Mouse (Mus musculus): ENCODE measurements around the gene Adm.

- TF ChIP-seq POLR2A (IDR thresholded peaks at IDR 0.05; ENCODE audit: insufficient read length, low read depth) (no peak), POLR2AphosphoS2 (IDR thresholded peaks at IDR 0.05; ENCODE audit: insufficient read length, low read depth) (no peak), USF1 (IDR thresholded peaks at IDR 0.05; ENCODE audit: low read depth) (no peak), MYOD1 (IDR thresholded peaks at IDR 0.05; ENCODE audit: control insufficient read depth in 1 of 3, insufficient read length in 2 of 3, low read depth in 2 of 3) (no peak)
Measured at GRCm38 (mm10) chr7:110597141-110597540, 30.3 kb upstream of the Adm start.

Measured in myocyte (in vitro differentiated cells).